Mouse (Mus musculus): ENCODE data around the gene Nos2. TPM values are rescaled to one million over a fixed set of nuclear protein-coding genes. Genes with fewer than 3 reads are reported as not detected.
A peak's percentile ranks its signal among the peaks of the same experiment; 100 is the strongest.

Gene Nos2
- total RNA-seq (2022) = 1 to 10 TPM in 1 of 4 experiments, under 1 TPM in 3; 0.77 to 1.2 (median 0.87) TPM

DNA sequence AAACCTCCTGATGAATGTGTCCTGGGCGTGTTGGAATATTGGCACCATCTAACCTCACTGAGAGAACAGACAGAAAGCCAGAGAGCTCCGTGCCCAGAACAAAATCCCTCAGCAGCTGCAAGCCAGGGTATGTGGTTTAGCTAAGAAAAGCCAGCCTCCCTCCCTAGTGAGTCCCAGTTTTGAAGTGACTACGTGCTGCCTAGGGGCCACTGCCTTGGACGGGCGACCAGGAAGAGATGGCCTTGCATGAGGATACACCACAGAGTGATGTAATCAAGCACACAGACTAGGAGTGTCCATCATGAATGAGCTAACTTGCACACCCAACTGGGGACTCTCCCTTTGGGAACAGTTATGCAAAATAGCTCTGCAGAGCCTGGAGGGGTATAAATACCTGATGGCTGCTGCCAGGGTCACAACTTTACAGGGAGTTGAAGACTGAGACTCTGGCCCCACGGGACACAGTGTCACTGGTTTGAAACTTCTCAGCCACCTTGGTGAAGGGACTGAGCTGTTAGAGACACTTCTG is at the start of gene Nos2:
Gene Nos2 (plus strand): TSS at position 377 of the 529 bp plus-strand sequence.
- no peak for DNase-seq (ENCODE audit: low spot score in 2 of 2)

DNA sequence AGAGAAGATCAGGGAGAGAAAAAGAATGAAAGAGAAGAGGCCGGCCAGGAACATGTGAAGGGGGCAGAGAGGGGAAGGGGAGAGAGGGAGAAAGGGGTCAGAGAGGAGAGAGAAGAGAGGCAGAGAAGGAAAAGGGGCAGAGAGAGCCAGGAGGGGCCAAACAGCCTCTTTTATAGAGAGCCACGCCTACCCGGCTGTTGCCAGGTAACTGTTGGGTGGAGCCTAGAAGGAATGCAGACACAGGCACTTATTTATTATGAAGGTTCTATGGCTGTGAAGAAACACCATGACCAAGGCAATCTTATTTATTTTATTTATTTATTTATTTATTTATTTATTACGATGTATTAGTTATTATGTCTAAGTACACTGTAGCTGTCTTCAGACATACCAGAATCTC is 49.7 kb upstream of the Nos2 start:
- no peak for DNase-seq (ENCODE audit: low spot score in 2 of 2)

DNA sequence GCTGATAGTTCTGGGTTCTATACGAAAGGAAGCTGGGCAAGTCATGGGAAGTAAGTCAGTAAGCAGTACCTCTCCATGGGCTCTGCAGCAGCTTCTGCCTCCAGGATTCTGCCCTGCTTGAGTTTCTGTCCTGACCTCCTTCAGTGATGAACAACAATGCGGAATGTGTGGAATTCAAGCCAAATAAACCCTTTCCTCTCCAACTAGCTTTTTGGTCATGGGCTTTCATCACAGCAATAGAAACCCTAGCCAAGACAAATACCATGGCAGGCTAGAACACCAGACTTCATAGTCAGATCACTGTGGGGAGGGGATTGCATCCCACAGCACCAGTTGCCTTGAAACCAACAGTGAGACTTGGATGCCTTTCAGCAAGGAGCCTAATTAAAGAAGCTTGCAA is 47.8 kb upstream of the Nos2 start:
- DNase-seq (ENCODE audit: low spot score in 2 of 2) = no peak

DNA sequence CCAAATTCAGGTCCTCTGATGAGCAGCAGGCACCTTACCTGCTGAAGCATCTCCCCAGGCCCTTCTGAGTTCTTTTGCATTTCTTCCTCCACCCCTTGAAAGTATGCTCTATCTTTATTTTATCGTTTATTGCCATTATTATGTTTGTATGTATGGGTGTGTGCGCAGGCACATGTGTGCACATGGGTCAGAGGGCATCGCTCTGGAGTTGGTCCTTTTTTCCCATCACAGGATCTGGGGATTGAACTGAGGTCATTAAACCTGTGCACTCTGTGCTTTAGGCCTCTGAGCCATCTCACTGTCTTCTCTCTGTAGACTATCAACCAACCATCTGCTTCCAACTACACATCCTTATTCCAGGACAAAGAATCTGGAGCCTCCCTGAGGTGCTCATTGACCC is 40.9 kb upstream of the Nos2 start:
- DNase-seq (ENCODE audit: low spot score in 2 of 2) = no peak

DNA sequence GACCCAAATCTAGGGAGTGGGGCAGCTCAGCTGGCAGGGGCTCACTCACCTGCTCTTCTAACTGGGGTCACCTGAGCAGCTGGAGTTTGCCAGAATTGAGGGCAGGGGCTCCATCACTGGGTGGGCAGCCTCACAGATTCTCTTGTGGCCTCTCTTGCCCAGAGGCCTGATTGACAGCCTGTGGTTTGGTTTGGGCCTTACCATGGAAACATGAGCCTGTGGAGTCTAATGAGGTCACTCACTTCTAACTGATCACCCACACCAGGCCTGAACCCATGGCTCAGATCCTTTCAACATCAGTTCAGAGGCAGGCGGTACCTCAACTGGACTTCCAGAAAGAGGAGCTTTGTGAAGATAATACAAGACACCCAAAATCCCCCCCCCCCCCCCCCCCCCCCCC is 33.9 kb upstream of the Nos2 start:
- no peak for DNase-seq (ENCODE audit: low spot score in 2 of 2)

DNA sequence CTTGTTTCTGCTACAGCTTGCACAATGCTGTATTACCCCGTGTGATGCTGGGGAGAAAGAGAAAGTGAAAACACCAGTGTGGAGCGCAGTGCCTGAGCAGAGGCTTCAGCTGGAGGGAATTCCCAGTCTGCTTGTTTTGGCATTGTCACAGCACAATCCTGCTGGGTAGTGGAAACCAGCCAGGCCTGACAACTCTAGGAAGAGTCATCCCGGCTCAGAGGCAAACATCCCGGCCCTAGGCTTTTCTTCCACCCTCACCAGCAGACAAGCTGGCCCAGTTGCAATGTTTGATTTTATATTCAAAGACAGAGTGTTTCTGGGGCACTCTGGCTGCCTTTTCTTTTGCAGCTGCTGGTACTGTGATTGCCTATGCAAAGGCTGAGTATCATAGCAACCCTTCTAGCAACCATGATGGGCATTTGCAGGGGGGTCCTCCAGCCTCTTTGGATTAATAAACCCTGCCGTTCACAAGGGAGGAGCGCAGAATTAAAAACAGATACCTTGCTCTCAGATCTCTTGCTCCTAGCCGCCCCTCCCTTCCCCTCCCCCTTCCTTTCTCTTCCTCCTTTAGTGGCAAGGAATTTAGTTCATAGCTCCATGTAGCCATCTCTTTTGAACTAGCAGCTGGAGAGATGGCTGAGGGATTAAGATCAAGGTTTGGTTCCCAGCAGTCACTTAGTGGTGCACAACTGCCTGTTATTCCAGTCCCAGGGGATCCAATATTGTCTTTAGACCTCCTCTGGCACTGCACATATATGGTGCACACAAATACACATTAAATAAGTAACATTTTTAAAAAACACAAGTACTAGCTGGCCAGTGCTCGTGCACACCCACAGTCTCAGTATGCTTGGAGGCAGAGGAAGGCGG is 33.2 kb upstream of the Nos2 start:
- DNase-seq (ENCODE audit: low spot score in 2 of 2) = peak; percentile 54 to 66

DNA sequence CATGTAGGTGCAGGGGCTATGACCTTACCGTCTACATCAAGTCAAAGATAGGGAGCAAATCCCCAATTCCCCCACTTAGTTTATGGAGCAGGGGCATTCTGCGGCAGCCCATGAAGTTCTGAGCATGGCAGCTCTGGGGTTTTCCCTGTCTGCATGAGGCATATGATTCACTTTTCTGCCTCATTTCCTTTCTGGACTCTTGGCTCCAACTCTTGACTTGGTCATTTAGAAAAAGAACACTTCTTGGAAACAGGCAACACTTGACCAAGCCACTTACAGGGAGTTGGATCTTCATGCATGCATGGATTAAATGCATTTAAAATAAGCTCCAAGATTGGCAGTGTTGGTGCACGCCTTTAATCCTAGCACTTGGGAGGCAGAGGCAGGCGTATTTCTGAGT is 31.4 kb upstream of the Nos2 start:
- DNase-seq (ENCODE audit: low spot score in 2 of 2) = no peak

DNA sequence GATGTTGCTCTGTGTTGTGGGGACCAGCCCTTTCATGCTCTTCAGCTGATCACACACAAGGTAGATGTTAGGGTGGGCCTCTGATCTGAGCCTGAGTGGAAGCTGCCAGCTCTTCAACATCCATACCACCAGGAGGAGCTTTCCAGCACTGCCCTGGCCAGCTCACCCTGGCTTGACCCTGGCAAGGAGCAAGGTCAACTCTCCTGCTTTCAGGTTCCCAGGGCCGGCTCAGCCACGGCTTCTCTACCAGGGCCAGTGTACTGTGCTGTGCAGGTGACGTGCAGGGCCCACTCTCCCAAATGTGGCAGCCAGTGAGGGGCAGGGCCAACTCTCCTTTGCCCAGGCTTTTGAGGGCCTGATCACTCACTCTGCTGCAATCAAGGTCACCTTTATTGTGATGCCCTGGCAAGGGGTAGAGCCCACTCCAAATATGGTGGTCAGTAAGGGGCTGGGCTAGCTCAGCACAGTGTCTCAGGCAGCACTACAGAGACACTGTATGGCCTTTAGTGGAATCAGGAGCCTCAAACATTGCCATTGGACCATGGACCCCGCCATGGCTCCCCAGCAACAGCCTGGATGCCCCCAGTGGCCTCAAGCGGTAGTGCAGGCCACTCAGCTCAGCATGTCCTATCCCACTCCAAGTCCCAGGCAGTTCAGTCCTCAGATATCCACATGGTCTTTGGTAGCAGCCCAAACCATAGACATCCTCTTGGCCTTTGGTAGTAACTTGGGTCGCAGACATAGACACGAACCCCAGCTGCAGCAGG is 24.0 kb upstream of the Nos2 start:
- no peak for DNase-seq (ENCODE audit: low spot score in 2 of 2)

DNA sequence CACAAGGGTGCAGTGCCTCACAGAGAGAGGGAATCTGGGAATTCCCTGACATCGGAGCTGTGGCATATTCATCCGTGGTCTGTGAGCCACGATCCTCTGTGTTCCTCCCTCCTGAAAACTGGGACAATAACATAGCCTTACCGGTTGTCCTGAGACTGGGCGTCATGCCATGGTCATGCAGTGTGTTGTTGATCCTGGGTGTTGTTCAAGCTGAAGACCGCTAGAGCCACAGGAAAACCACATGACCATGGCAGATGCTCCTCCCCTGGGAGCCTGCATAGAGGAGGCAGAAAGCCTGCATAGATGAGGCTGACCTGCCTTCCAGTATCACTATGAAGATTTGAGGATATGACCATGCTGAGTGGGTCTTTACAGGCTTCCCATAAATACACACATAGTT is 5.1 kb upstream of the Nos2 start:
- DNase-seq (ENCODE audit: low spot score in 2 of 2) = no peak

DNA sequence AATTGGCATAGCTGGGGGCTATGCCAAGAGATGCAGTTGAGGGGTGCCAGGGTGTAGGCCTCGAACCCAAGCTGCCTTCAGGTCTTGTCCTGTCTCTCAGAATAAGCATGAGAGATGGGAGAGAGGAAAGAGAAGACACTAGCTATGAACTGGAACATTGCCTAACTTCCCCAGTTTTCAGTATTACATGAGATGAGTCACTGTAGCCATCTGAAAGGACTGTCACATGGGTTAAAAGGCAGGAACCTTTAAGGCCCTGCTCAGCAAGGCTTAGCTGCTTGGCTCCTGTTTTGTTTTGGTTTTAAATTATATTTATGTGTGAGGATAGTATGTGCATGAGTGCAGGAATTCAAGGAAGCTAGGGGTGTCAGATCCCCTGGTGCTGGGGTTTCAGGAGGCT is 4.2 kb upstream of the Nos2 start:
- no peak for DNase-seq (ENCODE audit: low spot score in 2 of 2)

DNA sequence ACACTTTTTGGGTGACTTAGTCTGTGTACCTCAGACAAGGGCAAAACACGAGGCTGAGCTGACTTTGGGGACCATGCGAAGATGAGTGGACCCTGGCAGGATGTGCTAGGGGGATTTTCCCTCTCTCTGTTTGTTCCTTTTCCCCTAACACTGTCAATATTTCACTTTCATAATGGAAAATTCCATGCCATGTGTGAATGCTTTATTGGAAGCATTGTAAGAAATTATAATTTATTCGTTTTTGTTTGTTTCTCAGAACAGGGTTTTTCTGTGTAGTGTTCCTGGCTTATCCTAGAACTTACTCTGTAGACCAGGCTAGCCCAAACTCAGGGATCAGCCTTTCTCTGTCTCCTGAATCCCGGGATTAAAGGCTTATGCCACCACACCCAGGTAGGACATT is 842 bp upstream of the Nos2 start:
- no peak for DNase-seq (ENCODE audit: low spot score in 2 of 2)

DNA sequence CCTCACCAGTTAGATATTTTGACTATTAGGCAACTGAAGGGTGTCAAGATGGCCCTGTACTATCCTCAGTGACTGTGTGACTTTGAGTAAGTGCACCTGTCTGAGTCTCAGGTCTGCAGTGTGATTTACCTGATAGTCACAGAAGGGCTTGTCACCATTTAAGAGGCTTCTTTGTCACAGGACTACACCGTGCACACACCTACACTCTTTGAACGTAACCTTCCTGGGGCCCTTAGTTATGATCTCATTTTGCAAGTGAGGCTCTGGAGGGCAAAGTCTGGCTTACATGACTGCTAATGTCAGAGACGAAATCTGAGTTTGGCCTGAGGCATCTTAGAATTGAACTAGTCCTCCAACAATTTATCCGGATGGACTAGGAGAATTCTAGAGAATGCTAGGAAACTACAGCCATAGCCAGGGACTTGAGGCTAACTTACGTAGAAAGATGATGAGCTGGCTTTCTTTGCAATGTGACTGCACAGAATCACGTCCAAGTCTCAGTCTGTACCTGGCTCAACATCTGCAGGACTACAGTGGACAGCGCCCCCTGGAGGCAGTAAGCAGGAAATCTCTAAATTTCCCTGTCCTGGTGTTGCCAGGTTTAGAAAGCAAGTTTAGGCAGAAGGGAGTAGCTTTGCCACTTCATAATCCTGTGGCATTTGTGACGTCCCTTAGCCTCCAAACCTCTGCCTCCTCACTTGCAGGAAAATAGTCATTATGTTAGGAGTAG is 2.3 kb downstream of the Nos2 start:
- DNase-seq (ENCODE audit: low spot score in 2 of 2) = peak; percentile 10

DNA sequence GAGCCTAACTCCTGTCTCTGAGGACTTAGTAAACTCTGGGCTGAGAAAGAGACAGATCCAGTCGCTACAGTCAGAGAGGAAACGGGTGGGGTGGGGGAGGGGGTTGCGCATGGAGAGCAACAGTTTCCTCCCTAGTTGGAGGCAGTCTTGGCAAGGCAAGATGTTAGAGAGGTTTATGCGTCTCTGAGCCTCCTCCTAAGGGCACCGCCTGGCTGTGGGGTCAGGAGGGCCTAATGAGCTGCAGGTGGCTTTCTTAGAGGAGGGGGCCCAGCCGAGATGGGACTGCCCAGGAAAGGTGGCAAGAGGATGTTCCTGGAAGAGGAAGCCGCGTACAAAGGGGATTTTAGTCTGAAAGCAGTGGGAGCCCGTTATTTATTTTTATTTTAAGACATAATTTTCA is 3.5 kb downstream of the Nos2 start:
- no peak for DNase-seq (ENCODE audit: low spot score in 2 of 2)

DNA sequence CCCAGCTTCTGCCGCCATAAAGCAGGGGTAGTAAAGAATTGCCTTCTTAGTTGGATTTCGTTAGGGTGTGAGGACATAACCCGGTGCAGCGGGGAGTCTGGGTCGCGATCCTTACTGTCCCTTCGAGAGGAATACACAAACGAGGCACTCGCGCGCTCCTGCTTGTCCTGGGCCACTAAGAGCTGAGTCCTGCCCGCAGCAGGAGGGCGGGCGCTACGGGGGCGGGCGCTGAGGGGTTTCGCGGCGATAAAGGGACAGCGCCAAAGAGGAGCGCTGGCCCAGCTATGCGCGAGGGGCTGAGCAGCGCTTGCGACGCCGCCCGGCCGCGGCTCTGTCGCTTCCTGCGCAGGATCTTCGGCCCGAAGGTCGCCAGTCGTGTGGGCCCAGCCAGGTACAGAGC is 4.3 kb downstream of the Nos2 start:
- no peak for DNase-seq (ENCODE audit: low spot score in 2 of 2)

DNA sequence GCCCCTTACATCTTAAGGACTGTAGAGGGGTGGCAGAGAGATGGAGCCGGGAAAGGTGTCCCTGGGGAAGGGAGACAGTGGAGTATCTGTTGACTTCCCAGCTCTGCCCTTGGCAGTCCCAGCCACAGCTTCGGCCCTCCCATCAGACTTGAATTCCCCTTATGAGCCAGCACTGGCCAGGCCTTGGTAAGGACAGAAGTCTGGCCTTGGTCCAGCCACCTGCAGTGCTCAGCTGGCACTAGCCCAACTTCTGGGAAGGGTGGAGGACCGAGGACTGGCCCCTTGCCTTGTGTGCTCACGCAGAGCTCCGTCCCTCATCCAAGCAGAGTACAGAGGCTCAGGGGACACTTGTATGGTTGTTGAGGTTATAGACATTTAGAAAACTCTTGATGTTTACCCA is 8.8 kb downstream of the Nos2 start:
- peak; percentile 45 to 47 for DNase-seq (ENCODE audit: low spot score in 2 of 2)

DNA sequence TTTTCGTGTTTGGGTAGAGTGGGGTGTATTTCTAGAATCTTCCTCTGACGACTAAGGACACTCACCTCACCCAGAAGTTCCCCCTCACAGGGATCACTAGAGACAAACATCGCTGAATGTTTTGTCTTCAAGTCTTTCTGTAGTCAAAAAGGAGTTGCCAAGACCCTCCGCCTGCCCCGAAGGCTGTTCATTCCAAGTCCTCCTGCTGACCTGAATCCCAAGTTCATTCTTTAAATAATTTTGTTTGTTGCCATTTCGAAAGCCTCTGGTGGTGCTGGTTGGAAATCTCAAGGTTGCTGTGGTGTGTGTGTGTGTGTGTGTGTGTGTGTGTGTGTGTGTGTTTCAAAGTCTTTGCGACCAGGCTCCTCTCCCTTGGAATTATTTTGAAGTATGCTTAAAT is 13.7 kb downstream of the Nos2 start:
- no peak for DNase-seq (ENCODE audit: low spot score in 2 of 2)

DNA sequence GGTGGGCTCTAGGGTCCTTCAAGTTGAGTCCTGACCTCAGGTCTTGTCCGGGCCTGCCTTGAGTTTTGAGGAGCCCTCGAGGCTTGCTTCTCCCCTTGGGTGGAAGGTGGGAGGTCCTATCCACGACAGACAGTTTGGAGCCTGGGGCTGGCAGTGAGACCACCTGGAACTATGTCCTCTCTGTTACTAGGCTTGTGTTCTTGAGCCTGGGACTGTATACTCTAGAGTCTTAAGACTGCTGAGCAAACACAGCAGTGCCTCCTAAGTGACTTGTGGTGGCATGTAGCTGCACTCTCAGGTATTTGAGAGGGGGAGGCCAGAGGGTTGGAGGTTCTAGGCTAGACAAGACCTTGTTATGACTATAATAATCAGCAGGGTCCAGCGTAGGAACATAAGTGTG is 14.1 kb downstream of the Nos2 start:
- DNase-seq (ENCODE audit: low spot score in 2 of 2) = no peak

DNA sequence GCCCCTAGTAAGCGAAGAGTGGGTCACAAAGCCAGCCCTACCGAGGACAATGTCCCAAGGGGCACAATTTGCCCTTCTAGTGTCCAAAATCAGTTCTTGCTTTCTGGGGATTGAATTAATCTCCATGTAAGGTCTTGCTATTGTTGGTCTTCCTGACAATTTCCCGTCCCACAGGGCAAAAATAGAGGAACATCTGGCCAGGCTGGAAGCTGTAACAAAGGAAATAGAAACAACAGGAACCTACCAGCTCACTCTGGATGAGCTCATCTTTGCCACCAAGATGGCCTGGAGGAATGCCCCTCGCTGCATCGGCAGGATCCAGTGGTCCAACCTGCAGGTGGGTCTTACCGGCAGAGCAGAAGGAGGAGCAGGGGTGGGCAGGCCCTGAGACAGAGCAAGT is 14.6 kb downstream of the Nos2 start:
- no peak for DNase-seq (ENCODE audit: low spot score in 2 of 2)

DNA sequence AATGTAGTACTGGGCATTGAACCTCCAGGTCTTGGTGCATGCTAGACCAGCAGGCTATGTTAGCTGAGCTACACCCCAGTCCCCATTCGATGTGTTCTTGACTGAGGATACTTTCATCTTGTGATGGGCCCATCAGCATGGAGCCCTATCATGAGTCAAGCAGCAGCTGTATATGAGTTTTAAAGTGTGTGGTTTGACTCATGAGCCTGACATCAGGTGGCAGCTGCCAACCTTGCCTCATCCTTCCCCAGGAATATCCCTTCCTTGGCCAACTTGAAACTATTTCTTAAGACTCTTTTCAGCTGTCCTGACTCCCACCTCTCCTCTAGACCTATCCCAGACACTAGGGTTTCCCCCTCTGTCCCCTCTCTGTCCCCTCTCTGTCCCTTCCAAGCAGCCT is 22.5 kb downstream of the Nos2 start:
- no peak for DNase-seq (ENCODE audit: low spot score in 2 of 2)

DNA sequence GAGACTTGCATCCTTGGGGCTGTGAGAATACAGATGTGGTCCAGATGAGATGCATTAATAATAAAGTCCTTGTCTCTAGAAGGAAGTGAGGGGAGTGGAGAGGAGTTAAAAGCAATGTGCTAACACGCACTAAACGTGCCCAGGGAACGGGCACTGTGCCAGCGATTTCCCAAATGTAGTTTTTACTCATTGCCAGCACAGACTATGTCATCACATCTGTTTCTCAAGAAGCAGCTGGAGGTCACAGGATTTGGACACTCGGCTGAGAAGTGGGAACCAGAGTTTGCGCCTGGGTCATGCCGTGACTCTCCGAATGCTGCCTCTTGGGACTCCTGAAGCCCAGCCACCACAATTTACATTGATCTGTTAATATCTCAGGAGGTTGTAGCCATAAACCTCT is 29.8 kb downstream of the Nos2 start:
- peak in 1 of 2 experiments; percentile 13 for DNase-seq (ENCODE audit: low spot score in 2 of 2)

DNA sequence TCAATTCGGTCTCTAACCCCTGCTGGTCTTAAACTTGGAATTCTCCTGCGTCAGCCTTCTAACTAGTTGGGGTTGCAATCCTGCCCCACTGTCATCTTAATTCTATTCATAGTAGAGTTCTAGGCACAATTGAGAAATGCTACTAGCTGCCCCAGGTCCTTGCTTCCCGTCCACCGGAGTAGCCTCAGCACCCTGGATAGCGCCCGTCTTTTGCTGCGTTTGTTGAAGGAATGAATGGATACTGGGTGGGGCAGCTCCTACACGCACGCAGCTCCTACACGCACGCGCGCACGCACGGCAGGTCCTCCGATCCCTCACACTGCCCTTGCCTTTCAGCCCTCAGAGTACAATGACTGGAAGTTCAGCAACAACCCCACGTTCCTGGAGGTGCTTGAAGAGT is 31.9 kb downstream of the Nos2 start:
- no peak for DNase-seq (ENCODE audit: low spot score in 2 of 2)

DNA sequence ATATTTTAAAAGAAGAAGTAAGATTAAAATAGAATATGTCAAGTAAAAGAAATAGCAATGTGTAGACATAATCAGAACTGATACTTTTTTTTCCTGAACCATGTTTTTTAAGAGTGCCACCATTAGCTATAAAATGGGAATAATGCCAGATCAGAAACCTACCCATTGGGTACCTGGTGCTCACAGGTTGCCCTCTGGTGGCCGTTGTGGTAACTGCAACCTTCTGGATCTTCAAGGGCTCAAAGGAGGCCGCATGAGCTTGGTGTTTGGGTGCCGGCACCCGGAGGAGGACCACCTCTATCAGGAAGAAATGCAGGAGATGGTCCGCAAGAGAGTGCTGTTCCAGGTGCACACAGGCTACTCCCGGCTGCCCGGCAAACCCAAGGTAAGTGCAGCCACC is 35.7 kb downstream of the Nos2 start:
- DNase-seq (ENCODE audit: low spot score in 2 of 2) = peak; percentile 47 to 64

All from gastrocnemius, adult 8-10 months (tissue).